Mouse (Mus musculus): ENCODE results near the gene Sstr3. TPM values are rescaled to one million over a fixed set of nuclear protein-coding genes. Genes with fewer than 3 reads are reported as not detected.

Sstr3 gene
- polyA plus RNA-seq (2015; fragmentation: Nextera tagmentation; extraction: Ambion mirVana), result 0.18 and 0.44 TPM in 2 replicates

GRCm38 (mm10) chr15:78544561-78545001, at the start of gene Sstr3:
Sstr3 (minus strand) TSS chr15:78544685.
- H3K9me3 ChIP-seq, result no peaks in the 10 kb centered on the region
- ATAC-seq (ENCODE audit: insufficient read depth, low FRiP score, low read depth), result no peak
- H3K27ac ChIP-seq, result no peak within 1 kb of the TSS
- H3K4me1 ChIP-seq, result peaks cover 11% of the 10 kb centered on the region; the same call in 1 of the 2 replicates
- H3K9ac ChIP-seq, result no peak within 1 kb of the TSS
- no peak within 1 kb of the TSS for H3K4me3 ChIP-seq (replicated peaks)
- H3K36me3 ChIP-seq, result no peaks in the 10 kb centered on the region
- 9% methylated on average over 14 of the region's 14 CpGs for WGBS
- no peak within 1 kb of the TSS for H3K4me2 ChIP-seq
- peaks cover 4% of the 10 kb centered on the region; the same call in 1 of the 2 replicates for H3K27me3 ChIP-seq (replicated peaks)

- no peak overlapping the region for H3K27ac ChIP-seq
- H3K4me3 ChIP-seq (replicated peaks), result no peak overlapping the region
- WGBS, result 84% methylated on average over 7 of the region's 7 CpGs
- ATAC-seq (ENCODE audit: insufficient read depth, low FRiP score, low read depth), result no peak
- H3K4me1 ChIP-seq, result no peaks in the 10 kb centered on the region
- H3K27me3 ChIP-seq (replicated peaks), result no peaks in the 10 kb centered on the region
- no peak overlapping the region for H3K4me2 ChIP-seq
- H3K36me3 ChIP-seq, result no peaks in the 10 kb centered on the region
- H3K9me3 ChIP-seq, result no peaks in the 10 kb centered on the region
- H3K9ac ChIP-seq, result no peak overlapping the region
Measured at GRCm38 (mm10) chr15:78593896-78594425, 49.5 kb upstream of the Sstr3 start.

- Histone ChIP-seq H3K27ac (no peak overlapping the region), H3K4me1 (0 out of 2 replicates have a peak, but pooled peaks cover 1% of the 10 kb centered on the region), H3K9ac (no peak overlapping the region), H3K4me3 (replicated peaks) (no peak overlapping the region), H3K27me3 (replicated peaks) (no peaks in the 10 kb centered on the region), H3K36me3 (no peaks in the 10 kb centered on the region), H3K9me3 (no peaks in the 10 kb centered on the region), H3K4me2 (no peak overlapping the region)
- WGBS, result 76% methylated on average over 14 of the region's 14 CpGs
- no peak for ATAC-seq (ENCODE audit: insufficient read depth, low FRiP score, low read depth)
Measured at GRCm38 (mm10) chr15:78592452-78592968, 48.0 kb upstream of the Sstr3 start.

GRCm38 (mm10) chr15:78591680-78592451, 47.4 kb upstream of the Sstr3 start:
- 54% methylated on average over 15 of the region's 15 CpGs for WGBS
- no peak overlapping the region for H3K4me3 ChIP-seq (replicated peaks)
- no peaks in the 10 kb centered on the region for H3K36me3 ChIP-seq
- H3K9ac ChIP-seq, result no peak overlapping the region
- 0 out of 2 replicates have a peak, but pooled peaks cover 3% of the 10 kb centered on the region for H3K4me1 ChIP-seq
- H3K9me3 ChIP-seq, result no peaks in the 10 kb centered on the region
- H3K27me3 ChIP-seq (replicated peaks), result no peaks in the 10 kb centered on the region
- H3K27ac ChIP-seq, result no peak overlapping the region
- H3K4me2 ChIP-seq, result no peak overlapping the region
- ATAC-seq (ENCODE audit: insufficient read depth, low FRiP score, low read depth), result no peak

GRCm38 (mm10) chr15:78590785-78591184, 46.3 kb upstream of the Sstr3 start:
- H3K4me3 ChIP-seq (replicated peaks), result no peak overlapping the region
- WGBS, result 79% methylated on average over 6 of the region's 6 CpGs
- no peak overlapping the region for H3K9ac ChIP-seq
- H3K4me1 ChIP-seq, result 0 out of 2 replicates have a peak, but pooled peaks cover 3% of the 10 kb centered on the region
- no peaks in the 10 kb centered on the region for H3K27me3 ChIP-seq (replicated peaks)
- no peaks in the 10 kb centered on the region for H3K36me3 ChIP-seq
- H3K27ac ChIP-seq, result no peak overlapping the region
- no peak overlapping the region for H3K4me2 ChIP-seq
- no peaks in the 10 kb centered on the region for H3K9me3 ChIP-seq
- no peak for ATAC-seq (ENCODE audit: insufficient read depth, low FRiP score, low read depth)

GRCm38 (mm10) chr15:78589936-78590335, 45.5 kb upstream of the Sstr3 start:
- Histone ChIP-seq H3K27ac (no peak overlapping the region), H3K9me3 (no peaks in the 10 kb centered on the region), H3K9ac (no peak overlapping the region), H3K27me3 (replicated peaks) (no peaks in the 10 kb centered on the region), H3K4me2 (no peak overlapping the region), H3K4me1 (0 out of 2 replicates have a peak, but pooled peaks cover 3% of the 10 kb centered on the region), H3K36me3 (no peaks in the 10 kb centered on the region), H3K4me3 (replicated peaks) (no peak overlapping the region)
- WGBS, result 72% methylated on average over 6 of the region's 6 CpGs
- no peak for ATAC-seq (ENCODE audit: insufficient read depth, low FRiP score, low read depth)

- Histone ChIP-seq H3K36me3 (no peaks in the 10 kb centered on the region), H3K9ac (no peak overlapping the region), H3K27ac (no peak overlapping the region), H3K4me2 (no peak overlapping the region), H3K9me3 (no peaks in the 10 kb centered on the region), H3K4me3 (replicated peaks) (no peak overlapping the region), H3K27me3 (replicated peaks) (no peaks in the 10 kb centered on the region), H3K4me1 (0 out of 2 replicates have a peak, but pooled peaks cover 3% of the 10 kb centered on the region)
- 67% methylated on average over 4 of the region's 4 CpGs for WGBS
- ATAC-seq (ENCODE audit: insufficient read depth, low FRiP score, low read depth), result no peak
Measured at GRCm38 (mm10) chr15:78588900-78589299, 44.4 kb upstream of the Sstr3 start.

GRCm38 (mm10) chr15:78588049-78588448, 43.6 kb upstream of the Sstr3 start:
- Histone ChIP-seq H3K36me3 (no peaks in the 10 kb centered on the region), H3K9me3 (no peaks in the 10 kb centered on the region), H3K4me2 (no peak overlapping the region), H3K4me3 (replicated peaks) (no peak overlapping the region), H3K27ac (no peak overlapping the region), H3K4me1 (0 out of 2 replicates have a peak, but pooled peaks cover 3% of the 10 kb centered on the region), H3K27me3 (replicated peaks) (no peaks in the 10 kb centered on the region), H3K9ac (no peak overlapping the region)
- 66% methylated on average over 4 of the region's 4 CpGs for WGBS
- ATAC-seq (ENCODE audit: insufficient read depth, low FRiP score, low read depth), result no peak

GRCm38 (mm10) chr15:78587050-78587994, 42.8 kb upstream of the Sstr3 start:
- H3K4me2 ChIP-seq, result no peak overlapping the region
- peak; percentile 61 for ATAC-seq (ENCODE audit: insufficient read depth, low FRiP score, low read depth)
- 49% methylated on average over 18 of the region's 18 CpGs for WGBS
- no peak overlapping the region for H3K27ac ChIP-seq
- H3K36me3 ChIP-seq, result no peaks in the 10 kb centered on the region
- no peaks in the 10 kb centered on the region for H3K27me3 ChIP-seq (replicated peaks)
- H3K9me3 ChIP-seq, result no peaks in the 10 kb centered on the region
- no peak overlapping the region for H3K4me3 ChIP-seq (replicated peaks)
- 0 out of 2 replicates have a peak, but pooled peaks cover 3% of the 10 kb centered on the region for H3K4me1 ChIP-seq
- H3K9ac ChIP-seq, result no peak overlapping the region

GRCm38 (mm10) chr15:78585404-78585803, 40.9 kb upstream of the Sstr3 start:
- Histone ChIP-seq H3K27ac (no peak overlapping the region), H3K4me2 (no peak overlapping the region), H3K4me3 (replicated peaks) (no peak overlapping the region), H3K27me3 (replicated peaks) (no peaks in the 10 kb centered on the region), H3K4me1 (peaks cover 9% of the 10 kb centered on the region), H3K9me3 (no peaks in the 10 kb centered on the region), H3K36me3 (no peaks in the 10 kb centered on the region), H3K9ac (no peak overlapping the region)
- 87% methylated on average over 7 of the region's 7 CpGs for WGBS
- no peak for ATAC-seq (ENCODE audit: insufficient read depth, low FRiP score, low read depth)

GRCm38 (mm10) chr15:78583352-78583751, 38.9 kb upstream of the Sstr3 start:
- Histone ChIP-seq H3K4me1 (peaks cover 15% of the 10 kb centered on the region), H3K27me3 (replicated peaks) (no peaks in the 10 kb centered on the region), H3K27ac (no peak overlapping the region), H3K9ac (no peak overlapping the region), H3K36me3 (no peaks in the 10 kb centered on the region), H3K4me2 (no peak overlapping the region), H3K4me3 (replicated peaks) (no peak overlapping the region), H3K9me3 (no peaks in the 10 kb centered on the region)
- ATAC-seq (ENCODE audit: insufficient read depth, low FRiP score, low read depth), result no peak
- 22% methylated on average over 11 of the region's 11 CpGs for WGBS
